Mouse (Mus musculus): Measurements from ENCODE around the gene Itpr2. TPM values are rescaled to one million over a fixed set of nuclear protein-coding genes. Genes with fewer than 3 reads are reported as not detected.

The Itpr2 gene
- 3.7 and 6.0 TPM in 2 replicates for polyA plus RNA-seq (2014; fragmentation: Nextera tagmentation; extraction: Ambion mirVana)

GRCm38 (mm10) chr6:146501866-146502804 is at the start of gene Itpr2:
Gene Itpr2 (minus strand): TSS chr6:146502223.
- H3K4me3 ChIP-seq (replicated peaks; ENCODE audit: low read depth, low read length): peak within 1 kb of the TSS; percentile 59
- peaks cover 22% of the 10 kb centered on the region for H3K27me3 ChIP-seq (ENCODE audit: control insufficient read depth, insufficient read depth, low read length)
- WGBS: under 1% methylated on average over 70 of the region's 70 CpGs
- H3K9me3 ChIP-seq (ENCODE audit: control insufficient read depth, low read length): no peaks in the 10 kb centered on the region
- peak within 1 kb of the TSS; percentile 51 for H3K9ac ChIP-seq (replicated peaks; ENCODE audit: low read length)
- H3K4me2 ChIP-seq (ENCODE audit: low read length): peak within 1 kb of the TSS; percentile 97
- peak; percentile 72 for DNase-seq
- H3K27ac ChIP-seq (replicated peaks; ENCODE audit: low read depth, low read length): 0 out of 2 replicates have a peak within 1 kb of the TSS, but pooled peaks have one; percentile 13
- no peaks in the 10 kb centered on the region for H3K36me3 ChIP-seq (ENCODE audit: control insufficient read depth, insufficient read depth, low read length)
- H3K4me1 ChIP-seq (ENCODE audit: control insufficient read depth, insufficient read depth, low read length): peaks cover 12% of the 10 kb centered on the region
- peak; percentile 85 for ATAC-seq (ENCODE audit: low FRiP score, low TSS enrichment)

- Histone ChIP-seq H3K4me1 (ENCODE audit: control insufficient read depth, insufficient read depth, low read length) (no peaks in the 10 kb centered on the region), H3K9me3 (ENCODE audit: control insufficient read depth, low read length) (0 out of 2 replicates have a peak, but pooled peaks cover 2% of the 10 kb centered on the region), H3K36me3 (ENCODE audit: control insufficient read depth, insufficient read depth, low read length) (peaks cover 87% of the 10 kb centered on the region), H3K27me3 (ENCODE audit: control insufficient read depth, insufficient read depth, low read length) (no peaks in the 10 kb centered on the region), H3K4me2 (ENCODE audit: low read length) (no peak overlapping the region), H3K4me3 (replicated peaks; ENCODE audit: low read depth, low read length) (no peak overlapping the region), H3K27ac (replicated peaks; ENCODE audit: low read depth, low read length) (no peak overlapping the region), H3K9ac (replicated peaks; ENCODE audit: low read length) (no peak overlapping the region)
- ATAC-seq (ENCODE audit: low FRiP score, low TSS enrichment): no peak
- DNase-seq: no peak
Measured at GRCm38 (mm10) chr6:146551326-146551725, 49.3 kb upstream of the Itpr2 start.

GRCm38 (mm10) chr6:146550421-146550820 is 48.4 kb upstream of the Itpr2 start:
- Histone ChIP-seq H3K36me3 (ENCODE audit: control insufficient read depth, insufficient read depth, low read length) (peaks cover 79% of the 10 kb centered on the region), H3K27me3 (ENCODE audit: control insufficient read depth, insufficient read depth, low read length) (no peaks in the 10 kb centered on the region), H3K4me1 (ENCODE audit: control insufficient read depth, insufficient read depth, low read length) (no peaks in the 10 kb centered on the region), H3K4me2 (ENCODE audit: low read length) (no peak overlapping the region), H3K27ac (replicated peaks; ENCODE audit: low read depth, low read length) (no peak overlapping the region), H3K4me3 (replicated peaks; ENCODE audit: low read depth, low read length) (no peak overlapping the region), H3K9ac (replicated peaks; ENCODE audit: low read length) (no peak overlapping the region), H3K9me3 (ENCODE audit: control insufficient read depth, low read length) (no peaks in the 10 kb centered on the region)
- ATAC-seq (ENCODE audit: low FRiP score, low TSS enrichment): no peak
- DNase-seq: no peak
- 94% methylated on average over 2 of the region's 2 CpGs for WGBS

GRCm38 (mm10) chr6:146545289-146545865 is 43.4 kb upstream of the Itpr2 start:
- 93% methylated on average over 5 of the region's 5 CpGs for WGBS
- DNase-seq: no peak

GRCm38 (mm10) chr6:146544622-146545021 is 42.6 kb upstream of the Itpr2 start:
- Histone ChIP-seq H3K4me1 (ENCODE audit: control insufficient read depth, insufficient read depth, low read length) (no peaks in the 10 kb centered on the region), H3K9ac (replicated peaks; ENCODE audit: low read length) (no peak overlapping the region), H3K27ac (replicated peaks; ENCODE audit: low read depth, low read length) (no peak overlapping the region), H3K36me3 (ENCODE audit: control insufficient read depth, insufficient read depth, low read length) (peaks cover 30% of the 10 kb centered on the region), H3K4me2 (ENCODE audit: low read length) (no peak overlapping the region), H3K27me3 (ENCODE audit: control insufficient read depth, insufficient read depth, low read length) (no peaks in the 10 kb centered on the region), H3K9me3 (ENCODE audit: control insufficient read depth, low read length) (no peaks in the 10 kb centered on the region), H3K4me3 (replicated peaks; ENCODE audit: low read depth, low read length) (no peak overlapping the region)
- ATAC-seq (ENCODE audit: low FRiP score, low TSS enrichment): no peak
- DNase-seq: no peak
- WGBS: 88% methylated on average over 1 of the region's 1 CpGs

More at GRCm38 (mm10) chr6:146545289-146545865, 43.4 kb upstream of the Itpr2 start:
- Histone ChIP-seq H3K27ac (replicated peaks; ENCODE audit: low read depth, low read length) (no peak overlapping the region), H3K4me1 (ENCODE audit: control insufficient read depth, insufficient read depth, low read length) (no peaks in the 10 kb centered on the region), H3K9me3 (ENCODE audit: control insufficient read depth, low read length) (no peaks in the 10 kb centered on the region), H3K4me2 (ENCODE audit: low read length) (no peak overlapping the region), H3K27me3 (ENCODE audit: control insufficient read depth, insufficient read depth, low read length) (no peaks in the 10 kb centered on the region), H3K9ac (replicated peaks; ENCODE audit: low read length) (no peak overlapping the region), H3K4me3 (replicated peaks; ENCODE audit: low read depth, low read length) (no peak overlapping the region), H3K36me3 (ENCODE audit: control insufficient read depth, insufficient read depth, low read length) (peaks cover 37% of the 10 kb centered on the region)
- no peak for ATAC-seq (ENCODE audit: low FRiP score, low TSS enrichment)

GRCm38 (mm10) chr6:146540386-146540785 is 38.4 kb upstream of the Itpr2 start:
- ATAC-seq (ENCODE audit: low FRiP score, low TSS enrichment): no peak
- H3K27ac ChIP-seq (replicated peaks; ENCODE audit: low read depth, low read length): no peak overlapping the region
- H3K36me3 ChIP-seq (ENCODE audit: control insufficient read depth, insufficient read depth, low read length): peaks cover 4% of the 10 kb centered on the region; the same call in 1 of the 2 replicates
- WGBS: 84% methylated on average over 3 of the region's 3 CpGs
- H3K4me2 ChIP-seq (ENCODE audit: low read length): no peak overlapping the region
- no peak overlapping the region for H3K9ac ChIP-seq (replicated peaks; ENCODE audit: low read length)
- no peak for DNase-seq
- H3K27me3 ChIP-seq (ENCODE audit: control insufficient read depth, insufficient read depth, low read length): no peaks in the 10 kb centered on the region
- no peaks in the 10 kb centered on the region for H3K9me3 ChIP-seq (ENCODE audit: control insufficient read depth, low read length)
- H3K4me3 ChIP-seq (replicated peaks; ENCODE audit: low read depth, low read length): no peak overlapping the region
- no peaks in the 10 kb centered on the region for H3K4me1 ChIP-seq (ENCODE audit: control insufficient read depth, insufficient read depth, low read length)

- WGBS: 67% methylated on average over 4 of the region's 4 CpGs
- no peaks in the 10 kb centered on the region for H3K36me3 ChIP-seq (ENCODE audit: control insufficient read depth, insufficient read depth, low read length)
Measured at GRCm38 (mm10) chr6:146538661-146539060, 36.6 kb upstream of the Itpr2 start.

GRCm38 (mm10) chr6:146538071-146538470 is 36.0 kb upstream of the Itpr2 start:
- no peaks in the 10 kb centered on the region for H3K36me3 ChIP-seq (ENCODE audit: control insufficient read depth, insufficient read depth, low read length)
- no peak overlapping the region for H3K27ac ChIP-seq (replicated peaks; ENCODE audit: low read depth, low read length)
- no peaks in the 10 kb centered on the region for H3K4me1 ChIP-seq (ENCODE audit: control insufficient read depth, insufficient read depth, low read length)
- no peaks in the 10 kb centered on the region for H3K9me3 ChIP-seq (ENCODE audit: control insufficient read depth, low read length)
- whole genome bisulfite sequencing: 89% methylated on average over 2 of the region's 2 CpGs
- no peak overlapping the region for H3K9ac ChIP-seq (replicated peaks; ENCODE audit: low read length)
- ATAC-seq (ENCODE audit: low FRiP score, low TSS enrichment) (no peak), DNase-seq (no peak)
- no peaks in the 10 kb centered on the region for H3K27me3 ChIP-seq (ENCODE audit: control insufficient read depth, insufficient read depth, low read length)
- no peak overlapping the region for H3K4me2 ChIP-seq (ENCODE audit: low read length)
- H3K4me3 ChIP-seq (replicated peaks; ENCODE audit: low read depth, low read length): no peak overlapping the region

More at GRCm38 (mm10) chr6:146538661-146539060, 36.6 kb upstream of the Itpr2 start:
- no peak overlapping the region for H3K27ac ChIP-seq (replicated peaks; ENCODE audit: low read depth, low read length)
- no peaks in the 10 kb centered on the region for H3K9me3 ChIP-seq (ENCODE audit: control insufficient read depth, low read length)
- DNase-seq (no peak), ATAC-seq (ENCODE audit: low FRiP score, low TSS enrichment) (no peak)
- H3K9ac ChIP-seq (replicated peaks; ENCODE audit: low read length): no peak overlapping the region
- no peak overlapping the region for H3K4me3 ChIP-seq (replicated peaks; ENCODE audit: low read depth, low read length)
- no peak overlapping the region for H3K4me2 ChIP-seq (ENCODE audit: low read length)
- no peaks in the 10 kb centered on the region for H3K27me3 ChIP-seq (ENCODE audit: control insufficient read depth, insufficient read depth, low read length)
- H3K4me1 ChIP-seq (ENCODE audit: control insufficient read depth, insufficient read depth, low read length): no peaks in the 10 kb centered on the region
